Mouse (Mus musculus): Measurements from ENCODE around the gene Tnp2.
"Not testable (repeated sequence)": the region's sequence is repeated elsewhere in the genome, so short reads cannot be mapped to it uniquely, and the experiment has no call there.

Gene Tnp2

GRCm38 (mm10) chr16:10788271-10788670 lies at the start of gene Tnp2:
Gene Tnp2 (minus strand): TSS chr16:10788660.
- DNase-seq: peak in 1 of 2 experiments; percentile 28

- no peak for DNase-seq
Measured at GRCm38 (mm10) chr16:10837903-10838302, 49.4 kb upstream of the Tnp2 start.

GRCm38 (mm10) chr16:10837250-10837649 lies 48.8 kb upstream of the Tnp2 start:
- DNase-seq: no peak

GRCm38 (mm10) chr16:10836388-10836787 lies 47.9 kb upstream of the Tnp2 start:
- no peak for DNase-seq

GRCm38 (mm10) chr16:10834911-10835587 lies 46.6 kb upstream of the Tnp2 start, which contains the start of gene Rmi2:
Gene Rmi2 (plus strand): TSS chr16:10835059.
- peak; percentile 90 to 94 for DNase-seq

DNA sequence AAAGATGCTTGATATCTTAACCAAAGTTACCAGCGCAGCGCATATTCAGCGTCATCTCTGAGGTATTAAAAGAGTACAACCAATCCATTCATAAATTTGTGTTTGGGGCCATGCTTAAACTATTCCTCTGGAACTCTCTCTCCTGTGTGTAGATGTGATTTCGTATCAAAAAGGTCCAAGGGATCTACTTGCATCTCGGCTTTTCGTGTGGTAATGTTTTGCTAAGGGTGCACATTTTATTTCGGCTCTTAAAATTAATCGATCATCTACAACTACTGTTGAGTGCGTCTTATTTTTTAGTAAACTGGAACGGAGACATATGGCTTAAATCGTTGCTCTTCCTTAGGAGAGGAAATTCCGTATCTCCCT lies 46.1 kb upstream of the Tnp2 start:
- DNase-seq: no peak

GRCm38 (mm10) chr16:10828461-10828805 lies 40.0 kb upstream of the Tnp2 start:
- no peak for DNase-seq

GRCm38 (mm10) chr16:10827766-10828460 lies 39.5 kb upstream of the Tnp2 start:
- DNase-seq: no peak

- DNase-seq: no peak
Measured at GRCm38 (mm10) chr16:10827269-10827668, 38.8 kb upstream of the Tnp2 start.

DNA sequence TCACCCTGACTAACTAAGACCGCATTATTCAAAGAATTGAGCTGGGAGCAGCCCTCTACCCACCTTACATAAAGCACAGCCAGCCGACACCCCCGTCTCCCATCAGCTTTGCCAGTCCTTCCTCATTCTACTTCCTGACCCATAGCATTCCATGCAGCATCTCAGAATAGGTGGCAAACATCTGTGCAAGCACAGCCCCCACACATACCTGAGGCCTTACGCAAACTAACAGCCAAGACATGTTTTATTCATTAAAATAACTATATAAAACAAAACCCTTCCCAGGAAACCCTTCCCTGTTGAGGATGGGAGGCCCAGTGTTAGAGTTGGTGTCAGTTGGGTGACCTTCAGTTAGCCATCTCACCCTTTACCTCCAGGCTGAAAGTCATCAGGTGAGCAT lies 37.4 kb upstream of the Tnp2 start:
- DNase-seq: no peak

GRCm38 (mm10) chr16:10824536-10824935 lies 36.1 kb upstream of the Tnp2 start:
- DNase-seq: no peak

DNA sequence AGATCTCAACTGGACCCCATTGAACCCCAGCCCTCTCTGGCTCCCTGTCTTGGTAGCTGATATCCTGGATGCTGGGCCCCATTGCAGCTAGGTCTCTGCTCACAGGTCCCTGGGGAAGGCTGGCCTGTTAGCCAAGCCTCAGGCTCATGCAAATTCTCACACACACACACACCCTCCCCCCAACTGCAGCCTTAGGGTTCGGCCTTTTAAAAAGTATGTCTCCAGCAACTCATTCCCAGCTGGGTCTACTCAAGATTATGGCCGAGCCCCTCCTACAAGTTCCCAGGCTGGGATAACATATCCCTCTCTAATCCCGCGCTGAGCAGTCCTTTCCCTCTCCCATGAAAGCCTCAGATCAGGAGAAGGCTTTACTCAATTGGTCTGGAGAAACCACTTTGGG lies 32.9 kb upstream of the Tnp2 start:
- DNase-seq: peak; percentile 38 to 56

GRCm38 (mm10) chr16:10819966-10820365 lies 31.5 kb upstream of the Tnp2 start:
- DNase-seq: no peak

DNA sequence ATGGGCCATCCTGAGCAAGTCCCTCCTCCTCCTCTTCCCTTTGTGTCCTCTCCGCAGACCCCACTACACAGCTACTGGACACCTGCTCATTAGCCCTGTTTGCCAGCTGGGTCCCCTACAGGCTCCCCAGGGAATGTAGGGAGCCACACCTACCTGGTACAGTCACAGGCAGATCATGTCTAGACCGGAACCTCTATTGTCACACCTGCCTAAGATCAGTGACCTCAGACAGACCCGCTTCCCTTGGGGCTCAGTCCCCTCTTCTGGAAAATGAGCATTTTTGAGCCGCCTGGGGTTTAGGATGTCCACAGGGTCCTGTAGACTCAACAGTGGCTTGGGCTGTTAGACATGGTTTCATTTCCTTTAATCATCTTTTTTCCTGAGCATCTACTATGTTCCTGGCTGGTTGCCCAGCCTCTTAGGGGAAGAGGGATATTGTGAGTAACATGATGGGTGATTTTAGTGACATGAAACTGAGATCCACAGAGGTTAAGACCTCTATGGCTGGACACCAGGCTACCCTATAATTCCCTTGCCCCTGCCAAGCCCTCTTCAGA lies 30.2 kb upstream of the Tnp2 start:
- no peak for DNase-seq

DNA sequence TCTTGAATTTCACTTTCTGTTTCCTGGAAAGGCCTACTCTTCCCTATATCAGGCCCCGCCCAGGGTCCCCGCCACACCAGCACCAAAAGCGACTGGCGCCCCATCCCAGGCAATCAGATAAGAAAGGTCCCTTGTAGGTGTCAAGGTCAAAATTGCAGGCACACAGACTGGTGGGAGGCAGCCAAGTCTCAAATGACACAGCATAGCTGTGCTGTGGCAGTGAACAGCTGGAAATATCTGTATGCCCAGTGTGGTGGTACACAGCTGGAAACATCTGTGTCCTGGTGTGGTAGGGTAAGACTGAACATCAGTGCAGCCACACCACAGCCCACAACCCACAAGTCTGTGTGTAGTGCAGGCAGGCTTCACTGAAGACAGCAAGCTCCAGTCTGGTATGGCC lies 26.4 kb upstream of the Tnp2 start:
- no peak for DNase-seq

GRCm38 (mm10) chr16:10813726-10814125 lies 25.3 kb upstream of the Tnp2 start:
- no peak for DNase-seq

DNA sequence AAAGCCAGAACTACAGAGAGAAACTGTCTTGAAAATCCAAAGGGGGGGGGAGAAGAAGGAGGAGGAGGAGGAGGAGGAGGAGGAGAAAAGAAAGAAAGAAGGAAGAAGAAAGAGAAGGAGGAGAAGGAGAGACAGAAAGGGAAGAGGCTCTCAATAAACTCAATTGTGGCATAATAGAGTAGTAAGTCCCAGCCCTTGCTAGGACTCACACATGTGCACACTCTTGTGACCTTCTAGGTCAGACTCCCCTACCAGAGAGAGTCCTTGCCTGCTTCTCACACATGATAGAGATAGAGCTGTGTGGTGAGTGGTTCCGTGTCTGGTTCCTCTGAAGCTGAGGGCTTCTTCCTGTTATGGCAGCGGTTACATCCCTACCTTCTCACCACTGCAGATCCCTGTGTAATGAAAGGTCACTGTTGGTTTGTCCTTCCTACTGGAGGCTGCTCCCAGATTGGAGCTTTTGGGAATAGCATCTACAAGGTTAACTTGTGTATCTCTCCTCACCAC lies 24.5 kb upstream of the Tnp2 start, which contains the start of gene Gm11172:
Gene Gm11172 (plus strand): TSS at position 51 of the 507 bp plus-strand sequence.
- DNase-seq: no peak

- no peak for DNase-seq
Measured at GRCm38 (mm10) chr16:10810376-10810775, 21.9 kb upstream of the Tnp2 start.

DNA sequence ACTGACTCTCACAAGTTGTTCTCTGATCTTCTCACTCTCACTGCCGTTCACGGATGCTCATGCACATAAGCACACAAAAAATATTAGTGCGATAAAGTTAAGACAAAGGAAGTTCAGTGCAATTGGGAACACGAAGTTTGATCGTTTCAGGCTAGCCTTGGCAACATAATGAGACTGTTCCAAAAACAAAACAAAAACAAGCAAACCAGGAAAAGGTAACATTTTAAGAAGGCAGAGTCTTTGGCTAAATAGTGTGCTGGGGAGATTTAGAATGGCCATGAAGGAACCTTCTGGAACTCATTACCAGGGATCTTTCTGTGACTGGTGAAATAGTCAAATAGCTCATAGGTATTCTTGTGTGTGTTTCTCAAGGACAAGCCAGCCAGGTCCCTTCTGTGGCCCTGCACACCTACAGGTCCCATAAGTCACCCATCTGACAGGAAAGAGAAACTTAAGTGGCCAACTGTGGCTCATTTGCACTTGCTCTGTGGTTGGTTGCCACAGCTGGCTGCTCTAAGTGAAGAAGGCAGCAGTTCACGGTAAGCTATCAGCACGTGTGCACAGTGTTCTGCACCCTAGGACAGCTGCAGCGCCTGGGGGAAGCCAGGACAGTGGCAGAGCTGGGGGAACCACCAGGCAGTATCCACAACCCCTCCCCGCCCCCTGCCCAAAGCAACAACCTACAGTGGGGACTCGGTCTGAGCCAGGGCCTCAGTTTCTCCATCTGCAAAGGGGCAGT lies 17.5 kb upstream of the Tnp2 start, which contains the start of gene Prm1:
Gene Prm1 (minus strand): TSS at position 51 of the 739 bp plus-strand sequence.
- DNase-seq: no peak

DNA sequence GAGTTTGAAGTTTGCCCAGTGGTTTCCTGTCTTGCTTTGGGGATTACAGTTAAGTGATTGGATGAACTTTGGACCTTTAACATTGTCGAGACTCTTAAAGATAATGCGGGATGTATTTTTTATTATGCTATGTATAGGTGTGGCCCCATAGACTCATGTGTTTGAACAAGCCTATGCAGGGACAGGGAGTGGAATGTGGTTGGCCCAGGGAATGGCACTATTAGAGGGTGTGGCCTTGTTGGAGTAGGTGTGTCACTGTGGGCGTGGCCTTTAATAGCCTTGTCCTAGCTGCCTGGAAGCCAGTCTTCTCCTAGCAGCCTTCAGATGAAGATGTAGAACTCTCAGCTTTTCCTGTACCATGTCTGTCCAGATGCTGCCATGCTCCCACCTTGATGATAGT lies 14.0 kb upstream of the Tnp2 start:
- DNase-seq: not testable (repeated sequence)

DNA sequence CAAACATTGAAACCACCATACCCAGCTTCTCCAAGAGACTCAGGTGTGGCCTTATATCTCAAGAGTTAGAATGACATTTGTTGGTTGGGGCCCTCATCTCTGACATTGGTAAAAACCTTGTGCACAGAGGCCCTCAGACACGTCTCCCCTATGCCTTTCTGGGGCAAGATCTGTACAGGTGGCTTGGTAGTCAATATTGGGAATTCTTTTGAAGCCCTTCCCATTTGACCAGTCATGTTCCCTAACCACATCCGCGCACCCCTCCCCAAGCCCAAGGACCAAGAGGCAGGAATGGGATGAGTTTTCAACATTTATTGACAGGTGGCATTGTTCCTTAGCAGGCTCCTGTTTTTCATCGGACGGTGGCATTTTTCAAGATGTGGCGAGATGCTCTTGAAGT lies 7.6 kb upstream of the Tnp2 start, which contains the start of gene Prm2:
Gene Prm2 (minus strand): TSS at position 101 of the 400 bp plus-strand sequence.
- no peak for DNase-seq

DNA sequence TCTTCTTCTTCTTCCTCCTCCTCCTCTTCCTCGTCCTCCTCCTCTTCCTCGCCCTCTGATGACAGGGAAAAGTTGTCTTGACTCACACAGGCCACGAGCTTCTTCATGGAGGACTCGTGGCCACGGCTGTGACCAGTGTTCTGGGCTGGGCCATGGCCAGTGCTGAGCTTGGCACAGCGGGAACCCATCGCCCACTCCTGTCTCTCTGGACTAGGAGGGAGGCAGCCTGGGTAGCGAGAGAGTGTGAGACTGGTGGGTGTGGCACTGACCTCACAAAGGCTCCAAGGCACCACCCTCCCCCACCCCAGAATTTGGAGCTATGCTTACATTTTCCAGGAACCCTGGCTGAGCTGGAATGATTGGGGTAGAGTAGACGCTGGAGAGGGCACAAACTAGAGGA lies 2.2 kb upstream of the Tnp2 start, which contains the start of gene Prm3:
Gene Prm3 (minus strand): TSS at position 213 of the 400 bp plus-strand sequence.
- no peak for DNase-seq

DNA sequence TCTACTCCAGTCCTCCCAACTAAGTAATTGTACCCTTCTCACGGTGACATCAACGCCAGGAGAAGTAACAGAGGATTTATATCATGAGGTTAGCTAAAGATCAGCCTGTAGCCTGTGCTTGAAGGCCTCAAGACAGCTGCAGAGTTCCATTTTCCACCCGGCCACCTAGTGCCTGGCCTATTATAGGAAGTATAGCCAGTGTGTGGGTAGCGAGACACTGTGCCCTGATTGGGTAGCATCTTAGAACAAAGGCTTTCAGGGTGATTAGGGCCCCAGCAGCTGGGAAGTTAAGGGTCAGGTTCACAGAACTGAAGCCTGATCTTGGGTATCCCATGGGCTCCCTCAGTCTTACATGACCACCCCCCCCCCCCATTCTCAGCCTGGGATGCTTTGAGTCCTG lies 406 bp upstream of the Tnp2 start:
- no peak for DNase-seq

Measured in kidney, postnatal 4 days (tissue).